Mouse (Mus musculus) stomach, embryonic 14.5 days (tissue): Measurements from ENCODE around the gene Ctnna3. TPM values are rescaled to one million over a fixed set of nuclear protein-coding genes. Genes with fewer than 3 reads are reported as not detected.

Experiments
- ATAC-seq: fragments of 200-750 bp; cut with Nextera tagmentation; 2 replicates; pipeline ENCODE4 v1.8.0; 2017; ENCODE audit warnings: low read depth, moderate TSS enrichment; ENCODE audit not compliant: insufficient number of reproducible peaks, insufficient read depth, low FRiP score
- H3K27ac ChIP-seq: fragments of 300-500 bp; sonication (generic); 2 replicates; pipeline ENCODE4 v1.5.1; 2014; ENCODE audit warnings: mild to moderate bottlenecking, low read length, moderate library complexity, mixed read lengths
- H3K27me3 ChIP-seq: fragments of 300-500 bp; sonication (generic); 2 replicates; pipeline ENCODE4 v1.6.1; 2014; ENCODE audit warnings: low read length, control low read depth, mixed read lengths; ENCODE audit not compliant: control insufficient read depth, insufficient read depth
- H3K36me3 ChIP-seq: fragments of 300-500 bp; sonication (generic); 2 replicates; pipeline ENCODE4 v1.6.1; 2014; ENCODE audit warnings: mild to moderate bottlenecking, control low read depth, low read length, moderate library complexity, mixed read lengths; ENCODE audit not compliant: control insufficient read depth, insufficient read depth
- H3K4me1 ChIP-seq: fragments of 300-500 bp; sonication (generic); 2 replicates; pipeline ENCODE4 v1.6.1; 2014; ENCODE audit warnings: low read length, control low read depth, mixed read lengths; ENCODE audit not compliant: control insufficient read depth, insufficient read depth
- H3K4me2 ChIP-seq: fragments of 300-500 bp; sonication (generic); replicated peaks from 2 replicates; pipeline ENCODE4 v1.6.1; 2014; ENCODE audit warnings: low read depth, low read length, control low read depth
- H3K4me3 ChIP-seq: fragments of 300-500 bp; sonication (generic); 2 replicates; pipeline ENCODE4 v1.5.1; 2014; ENCODE audit warnings: low read depth, low read length, control low read depth
- H3K9ac ChIP-seq: fragments of 300-500 bp; sonication (generic); replicated peaks from 2 replicates; pipeline ENCODE4 v1.6.1; 2014; ENCODE audit warnings: low read depth, mild to moderate bottlenecking, control low read depth, low read length, moderate library complexity, mixed read lengths
- H3K9me3 ChIP-seq: fragments of 300-500 bp; sonication (generic); 2 replicates; pipeline ENCODE4 v1.6.1; 2016; ENCODE audit warnings: low read depth, low read length, control low read depth; ENCODE audit not compliant: control insufficient read depth
- WGBS: fragments of 180-500 bp; shearing (Covaris S2); extraction: QIAGEN DNeasy Blood & Tissue Kit; methylation state at CpG from one replicate; pipeline ENCODE4 v1.1.7; 2014; 5-methylcytosine and 5-hydroxymethylcytosine counted together
- polyA plus RNA-seq: library from polyadenylated mRNA; unstranded; fragments of >200 nt; fragmentation: Nextera tagmentation; extraction: Ambion mirVana; gene quantifications from 2 replicates; pipeline ENCODE4 v1.2.1, GENCODE M21; 2014

Gene Ctnna3
- polyA plus RNA-seq, 1 experiment from 2014 or later, result 0.78 TPM

DNA sequence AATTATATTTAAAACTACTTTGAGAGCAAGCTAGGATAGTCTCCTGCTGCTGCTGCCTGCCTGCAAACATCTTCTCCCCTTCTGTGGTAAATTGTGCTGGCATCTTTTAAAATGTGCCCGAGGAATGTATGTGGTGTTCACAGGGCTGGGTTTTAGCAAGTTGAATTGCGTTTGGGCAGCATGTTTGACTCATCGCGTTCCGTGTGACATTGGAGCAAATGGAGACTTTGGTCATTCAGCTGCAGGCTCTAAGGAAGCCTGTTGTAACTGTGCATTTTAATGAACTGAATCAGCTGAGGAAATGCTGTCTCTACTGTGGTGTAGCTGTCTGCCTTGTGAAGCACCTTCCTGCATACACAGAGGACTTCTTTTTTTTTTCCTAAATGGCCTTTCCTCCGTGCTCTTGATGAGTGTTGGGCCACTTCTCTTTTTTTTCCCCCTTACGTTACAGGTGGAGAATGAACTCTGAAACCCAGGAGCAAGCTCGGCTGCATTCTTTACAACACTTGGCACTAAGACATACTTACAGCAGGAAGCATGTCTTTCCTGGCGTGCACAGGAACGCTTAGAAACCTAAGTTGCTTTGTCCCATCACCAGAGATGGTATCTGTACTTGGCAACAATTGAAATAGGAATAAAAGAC, 646.6 kb downstream of the Ctnna3 start:
- Histone ChIP-seq H3K4me3 (no peak overlapping the region), H3K27ac (no peak overlapping the region), H3K36me3 (no peaks in the 10 kb centered on the region), H3K27me3 (no peaks in the 10 kb centered on the region), H3K4me2 (no peak overlapping the region), H3K9me3 (no peaks in the 10 kb centered on the region), H3K9ac (no peak overlapping the region), H3K4me1 (no peaks in the 10 kb centered on the region)
- WGBS, result 44% methylated on average over 10 of the region's 10 CpGs
- no peak for ATAC-seq

DNA sequence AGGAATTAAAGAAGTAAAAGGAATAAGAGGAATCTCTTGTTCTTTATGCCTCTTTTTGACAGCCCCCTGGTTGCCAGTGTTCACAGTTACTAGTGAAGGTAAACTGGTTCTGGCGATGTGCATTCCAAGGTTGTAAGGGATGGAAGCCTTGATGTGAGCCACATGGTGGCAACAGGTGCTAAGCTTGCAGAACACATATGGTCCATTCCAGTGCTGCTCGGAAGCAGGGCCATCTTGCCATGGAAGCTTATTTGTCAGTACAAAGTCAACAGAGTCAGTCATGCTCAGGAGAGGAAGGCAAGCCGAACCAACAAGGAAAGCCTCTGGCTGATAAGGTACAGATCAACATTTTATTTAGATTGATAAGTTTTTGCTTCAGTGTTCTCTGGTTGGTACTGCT, 652.4 kb downstream of the Ctnna3 start:
- Histone ChIP-seq H3K9me3 (no peaks in the 10 kb centered on the region), H3K4me3 (no peak overlapping the region), H3K36me3 (no peaks in the 10 kb centered on the region), H3K9ac (no peak overlapping the region), H3K27me3 (no peaks in the 10 kb centered on the region), H3K4me2 (no peak overlapping the region), H3K27ac (no peak overlapping the region), H3K4me1 (no peaks in the 10 kb centered on the region)
- 60% methylated on average over 3 of the region's 3 CpGs for WGBS
- no peak for ATAC-seq

DNA sequence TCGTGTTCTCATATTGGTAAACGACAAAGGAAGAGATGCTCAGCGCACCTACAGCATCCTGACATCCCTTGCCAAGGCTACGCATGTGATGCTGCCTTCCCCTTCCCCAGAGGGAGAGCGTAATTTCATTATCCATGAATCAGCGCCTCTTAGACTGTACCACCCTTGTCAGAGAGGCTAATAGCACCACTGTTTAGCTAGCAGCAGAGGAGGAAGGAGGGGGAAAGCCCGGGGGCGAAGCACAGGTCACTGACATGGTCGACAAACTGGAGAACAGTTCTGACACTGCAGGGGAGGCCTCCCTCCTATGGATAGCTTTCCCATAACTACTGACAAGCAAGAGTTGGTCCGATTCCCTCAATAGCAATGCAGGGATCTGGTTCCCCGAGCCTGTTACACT, 653.9 kb downstream of the Ctnna3 start:
- Histone ChIP-seq H3K27me3 (0 out of 2 replicates have a peak, but pooled peaks cover 6% of the 10 kb centered on the region), H3K9ac (no peak overlapping the region), H3K27ac (no peak overlapping the region), H3K36me3 (no peaks in the 10 kb centered on the region), H3K4me2 (no peak overlapping the region), H3K4me3 (no peak overlapping the region), H3K4me1 (0 out of 2 replicates have a peak, but pooled peaks cover 3% of the 10 kb centered on the region), H3K9me3 (no peaks in the 10 kb centered on the region)
- no peak for ATAC-seq
- WGBS, result 51% methylated on average over 11 of the region's 11 CpGs

DNA sequence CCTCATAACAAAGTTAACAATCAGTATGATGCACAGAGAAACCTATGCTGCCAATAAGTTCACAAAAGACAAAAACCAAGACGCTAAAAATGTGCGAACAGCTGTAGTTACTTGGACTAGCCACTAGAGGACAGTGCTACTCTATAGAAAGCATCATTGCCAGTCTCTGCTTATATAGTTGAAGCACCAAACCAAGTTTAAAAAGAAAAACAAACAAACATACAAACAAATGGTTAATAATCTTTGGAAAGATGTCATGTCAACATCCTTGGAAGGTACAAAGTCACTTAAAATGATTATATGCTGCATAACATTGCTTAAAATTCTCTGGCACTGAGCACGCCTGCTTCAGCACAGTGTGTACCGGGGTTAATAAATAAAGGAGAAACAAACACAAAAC, 654.6 kb downstream of the Ctnna3 start:
- Histone ChIP-seq H3K27me3 (0 out of 2 replicates have a peak, but pooled peaks cover 8% of the 10 kb centered on the region), H3K9me3 (no peaks in the 10 kb centered on the region), H3K4me2 (no peak overlapping the region), H3K4me1 (0 out of 2 replicates have a peak, but pooled peaks cover 3% of the 10 kb centered on the region), H3K36me3 (no peaks in the 10 kb centered on the region), H3K27ac (no peak overlapping the region), H3K9ac (no peak overlapping the region), H3K4me3 (no peak overlapping the region)
- 41% methylated on average over 4 of the region's 4 CpGs for WGBS
- no peak for ATAC-seq

DNA sequence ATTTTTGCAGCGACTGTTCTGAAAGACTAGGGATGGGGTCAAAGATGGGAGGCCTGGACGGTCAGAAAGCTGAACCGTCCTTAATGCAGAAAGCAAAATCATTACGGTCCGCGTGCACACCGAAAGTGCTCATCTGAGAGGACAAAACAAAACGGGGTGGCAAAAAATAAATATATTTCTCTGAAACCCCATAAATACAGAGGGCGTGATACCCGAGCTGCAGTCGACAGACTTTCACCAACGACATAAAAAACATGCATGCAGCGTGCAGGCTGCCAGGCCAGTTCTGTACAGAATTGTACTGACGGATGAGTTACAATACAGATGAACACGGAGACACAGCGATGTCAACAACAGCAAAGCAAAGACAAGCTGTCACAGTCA, 656.3 kb downstream of the Ctnna3 start:
- H3K4me3 ChIP-seq, result 0 out of 2 replicates have a peak overlapping the region, but pooled peaks have one; percentile 1
- no peak overlapping the region for H3K9ac ChIP-seq
- ATAC-seq, result no peak
- no peaks in the 10 kb centered on the region for H3K9me3 ChIP-seq
- H3K27me3 ChIP-seq, result 0 out of 2 replicates have a peak, but pooled peaks cover 8% of the 10 kb centered on the region
- WGBS, result 60% methylated on average over 16 of the region's 16 CpGs
- 0 out of 2 replicates have a peak, but pooled peaks cover 3% of the 10 kb centered on the region for H3K4me1 ChIP-seq
- 0 out of 2 replicates have a peak overlapping the region, but pooled peaks have one; percentile 21 for H3K27ac ChIP-seq
- H3K4me2 ChIP-seq, result peak overlapping the region; percentile 2; the same call in 1 of the 2 replicates
- H3K36me3 ChIP-seq, result no peaks in the 10 kb centered on the region

DNA sequence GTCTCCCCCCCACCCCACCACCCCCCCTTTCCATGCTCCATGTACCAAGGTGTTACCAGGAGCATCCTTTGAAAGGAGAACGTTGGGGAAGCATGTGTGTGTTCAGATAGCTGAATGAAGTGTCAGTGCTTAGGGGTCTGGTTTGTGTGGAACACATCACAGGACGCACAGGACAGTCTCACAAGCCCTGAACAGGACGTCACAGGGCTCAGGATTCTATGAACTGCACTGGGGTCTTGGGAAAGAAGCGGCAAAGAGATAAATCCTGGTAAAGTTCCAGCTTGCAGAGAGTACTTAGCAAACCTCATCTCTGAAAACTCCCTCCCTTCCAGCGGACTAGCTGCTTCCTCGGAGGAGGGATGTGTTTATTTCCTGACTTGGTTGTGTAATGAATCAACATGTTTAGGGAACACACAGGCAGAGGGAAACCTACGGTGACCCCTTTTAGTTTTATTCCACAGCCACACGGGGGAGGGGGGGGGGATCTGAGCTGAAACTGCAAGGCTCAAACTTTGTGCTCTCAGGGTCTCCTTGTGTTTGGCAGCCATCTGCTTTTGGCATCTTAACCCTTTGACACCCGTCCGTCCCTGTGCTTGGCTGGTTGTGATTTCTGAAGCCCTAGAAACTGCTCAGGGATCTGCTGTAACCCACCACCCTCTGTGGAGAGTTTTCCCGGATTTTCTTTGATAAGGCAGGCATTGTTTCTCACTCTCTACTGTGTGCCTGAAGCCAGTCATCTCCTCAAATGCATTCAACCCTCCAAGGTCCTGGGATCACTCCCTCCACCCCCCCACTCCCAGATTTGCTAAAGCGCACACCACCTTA, 656.9 kb downstream of the Ctnna3 start:
- Histone ChIP-seq H3K9ac (no peak overlapping the region), H3K9me3 (no peaks in the 10 kb centered on the region), H3K27me3 (0 out of 2 replicates have a peak, but pooled peaks cover 8% of the 10 kb centered on the region), H3K4me3 (peak overlapping the region; percentile 20; the same call in 1 of the 2 replicates), H3K27ac (0 out of 2 replicates have a peak overlapping the region, but pooled peaks have one; percentile 21), H3K4me2 (peak overlapping the region; percentile 61), H3K4me1 (0 out of 2 replicates have a peak, but pooled peaks cover 3% of the 10 kb centered on the region), H3K36me3 (no peaks in the 10 kb centered on the region)
- 4% methylated on average over 12 of the region's 12 CpGs for WGBS
- ATAC-seq, result peak; percentile 20; the same call in 1 of the 2 replicates

DNA sequence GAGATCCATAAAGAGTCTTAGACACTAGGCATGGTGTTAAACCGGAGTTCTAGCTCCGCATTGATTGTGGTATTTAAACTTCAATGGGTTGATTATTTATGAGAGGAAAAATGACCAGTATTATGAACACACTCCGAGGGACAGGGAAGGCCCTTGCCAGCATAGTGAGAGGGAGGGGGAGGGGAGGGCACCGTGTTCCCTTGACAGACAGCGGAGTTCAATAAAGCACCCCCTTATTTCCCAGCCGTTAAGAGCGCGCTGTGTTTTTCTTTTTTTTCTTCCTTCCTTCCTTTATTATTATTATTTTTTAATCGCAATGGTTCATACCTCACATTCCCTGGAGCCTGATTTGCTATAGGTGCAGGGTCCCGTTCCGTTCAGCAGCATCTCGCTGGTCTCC, 657.6 kb downstream of the Ctnna3 start:
- Histone ChIP-seq H3K27me3 (0 out of 2 replicates have a peak, but pooled peaks cover 8% of the 10 kb centered on the region), H3K36me3 (no peaks in the 10 kb centered on the region), H3K4me2 (peak overlapping the region; percentile 61), H3K4me3 (peak overlapping the region; percentile 20), H3K4me1 (0 out of 2 replicates have a peak, but pooled peaks cover 3% of the 10 kb centered on the region), H3K9me3 (no peaks in the 10 kb centered on the region), H3K9ac (no peak overlapping the region), H3K27ac (no peak overlapping the region)
- whole genome bisulfite sequencing, result 3% methylated on average over 12 of the region's 12 CpGs
- no peak for ATAC-seq

DNA sequence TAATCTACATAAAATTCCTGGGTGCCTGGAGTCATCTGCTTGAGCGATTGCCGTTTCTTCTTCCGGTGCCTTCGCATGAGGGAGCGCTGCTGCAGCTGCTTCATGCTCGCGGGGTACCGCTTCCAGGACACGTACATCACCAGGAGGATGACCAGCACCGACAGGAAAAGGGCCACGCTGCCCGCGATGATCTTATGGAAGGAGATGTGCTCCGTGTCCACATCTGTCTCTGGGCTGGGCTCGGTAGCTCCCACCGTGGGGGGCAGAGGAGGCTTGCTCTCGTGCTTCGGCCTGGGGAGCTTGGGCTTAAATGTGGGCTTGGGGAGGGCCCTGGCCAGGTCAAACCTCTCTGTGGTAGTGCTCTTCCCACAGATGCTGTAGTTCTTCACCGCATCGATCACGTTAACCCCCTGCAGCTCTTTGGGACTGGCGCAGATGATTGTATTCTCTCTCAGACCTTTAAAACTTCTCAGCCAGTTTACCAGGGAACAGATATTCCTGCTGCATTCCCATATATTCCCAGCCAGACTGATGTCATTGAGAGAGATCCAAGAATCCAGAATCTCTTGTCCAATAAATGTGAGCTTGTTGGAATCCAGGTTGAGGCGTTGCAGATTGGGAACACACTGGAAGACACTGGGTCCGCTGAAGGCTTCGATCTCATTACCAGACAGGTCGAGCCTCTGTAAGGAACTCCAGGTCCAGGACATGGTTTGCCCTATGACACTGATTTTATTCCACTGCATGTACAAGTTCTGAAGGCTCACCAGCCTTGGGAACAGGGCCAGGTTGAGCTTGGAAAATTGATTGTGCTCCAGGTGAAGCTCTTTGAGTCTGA, 658.3 kb downstream of the Ctnna3 start:
- Histone ChIP-seq H3K4me3 (peak overlapping the region; percentile 20), H3K27ac (no peak overlapping the region), H3K4me1 (0 out of 2 replicates have a peak, but pooled peaks cover 3% of the 10 kb centered on the region), H3K36me3 (no peaks in the 10 kb centered on the region), H3K9ac (no peak overlapping the region), H3K9me3 (no peaks in the 10 kb centered on the region), H3K4me2 (peak overlapping the region; percentile 61), H3K27me3 (0 out of 2 replicates have a peak, but pooled peaks cover 8% of the 10 kb centered on the region)
- 5% methylated on average over 26 of the region's 26 CpGs for WGBS
- no peak for ATAC-seq
